Mouse (Mus musculus) limb, embryonic 14.5 days (tissue): Measurements from ENCODE around the gene Csf2rb2. TPM values are rescaled to one million over a fixed set of nuclear protein-coding genes. Genes with fewer than 3 reads are reported as not detected.
"Not testable (repeated sequence)": the region's sequence is repeated elsewhere in the genome, so short reads cannot be mapped to it uniquely, and the experiment has no call there.

Experiments used
- ATAC-seq: fragments of 200-750 bp; cut with Nextera tagmentation; 2 replicates; pipeline ENCODE4 v1.8.0; 2017; ENCODE audit warnings: low read depth, moderate number of reproducible peaks, moderate TSS enrichment; ENCODE audit not compliant: low FRiP score
- DNase-seq: peaks from one replicate; pipeline ENCODE4 v3.0.0-alpha.2; 2015; ENCODE audit warnings: low spot score
- H3K27ac ChIP-seq: fragments of 300-500 bp; sonication (generic); replicated peaks from 2 replicates; pipeline ENCODE4 v1.5.1; 2014; ENCODE audit warnings: low read depth, mild to moderate bottlenecking, low read length, moderate library complexity, mixed read lengths
- H3K27me3 ChIP-seq: fragments of 300-500 bp; sonication (generic); 2 replicates; pipeline ENCODE4 v1.6.1; 2014; ENCODE audit warnings: low read length, mixed read lengths; ENCODE audit not compliant: control insufficient read depth, insufficient read depth
- H3K36me3 ChIP-seq: fragments of 300-500 bp; sonication (generic); 2 replicates; pipeline ENCODE4 v1.6.1; 2014; ENCODE audit warnings: mild to moderate bottlenecking, low read length, moderate library complexity, mixed read lengths; ENCODE audit not compliant: control insufficient read depth, insufficient read depth
- H3K4me1 ChIP-seq: fragments of 300-500 bp; sonication (generic); 2 replicates; pipeline ENCODE4 v1.6.1; 2014; ENCODE audit warnings: antibody characterized with exemption, low read length, mixed read lengths; ENCODE audit not compliant: control insufficient read depth, insufficient read depth
- H3K4me2 ChIP-seq: fragments of 300-500 bp; sonication (generic); replicated peaks from 2 replicates; pipeline ENCODE4 v1.6.1; 2014; ENCODE audit warnings: low read depth, mild to moderate bottlenecking, low read length, moderate library complexity; ENCODE audit not compliant: severe bottlenecking
- H3K4me3 ChIP-seq: fragments of 300-500 bp; sonication (generic); replicated peaks from 2 replicates; pipeline ENCODE4 v1.5.1; 2014; ENCODE audit warnings: low read length
- H3K9ac ChIP-seq: fragments of 300-500 bp; sonication (generic); 2 replicates; pipeline ENCODE4 v1.6.1; 2014; ENCODE audit warnings: mild to moderate bottlenecking, low read depth, low read length, moderate library complexity; ENCODE audit not compliant: severe bottlenecking
- H3K9me3 ChIP-seq: fragments of 300-500 bp; sonication (generic); 2 replicates; pipeline ENCODE4 v1.6.1; 2016; ENCODE audit warnings: low read length; ENCODE audit not compliant: control insufficient read depth
- POLR2A ChIP-seq: fragments of 200-500 bp; IDR thresholded peaks from 2 replicates; pipeline ENCODE4 v1.8.0; 2012; ENCODE audit warnings: inconsistent platforms, mild to moderate bottlenecking, moderate library complexity, borderline replicate concordance; ENCODE audit not compliant: insufficient read depth, insufficient read length; ENCODE audit errors: extremely low read depth
- whole genome bisulfite sequencing: fragments of 180-500 bp; shearing (Covaris S2); extraction: QIAGEN DNeasy Blood & Tissue Kit; methylation state at CpG from one replicate; pipeline ENCODE4 v1.1.7; 2014; 5-methylcytosine and 5-hydroxymethylcytosine counted together
- polyA plus RNA-seq, 2 experiments: library from polyadenylated mRNA; depleted of rRNA in 1 of 2; stranded (reverse) in 1 of 2; unstranded in 1 of 2; fragments of >200 nt; fragmentation: Nextera tagmentation in 1 of 2; extraction: Ambion mirVana in 1 of 2; gene quantifications; 2 replicates each; pipeline versions ENCODE4 v1.2.1 to v1.2.3; 2012 to 2014

Csf2rb2 gene
- polyA plus RNA-seq, 2 experiments: 0.59 to 1.6 TPM

GRCm38 (mm10) chr15:78320825-78321496 is 15.4 kb upstream of the Csf2rb2 start:
- ATAC-seq (peak; percentile 75), DNase-seq (peak; percentile 65)
- Histone ChIP-seq H3K27me3 (no peaks in the 10 kb centered on the region), H3K9me3 (no peaks in the 10 kb centered on the region), H3K27ac (no peak overlapping the region), H3K4me1 (no peaks in the 10 kb centered on the region), H3K4me2 (no peak overlapping the region), H3K4me3 (no peak overlapping the region), H3K9ac (no peak overlapping the region), H3K36me3 (no peaks in the 10 kb centered on the region)
- WGBS: 15% methylated on average over 5 of the region's 5 CpGs
- TF ChIP-seq POLR2A: no peak

- H3K27me3 ChIP-seq, H3K4me3 ChIP-seq, H3K9me3 ChIP-seq, DNase-seq, H3K36me3 ChIP-seq, H3K4me1 ChIP-seq, H3K4me2 ChIP-seq, H3K27ac ChIP-seq, H3K9ac ChIP-seq: not testable (repeated sequence)
- ATAC-seq: peak; percentile 48; the same call in 1 of the 2 replicates
- 76% methylated on average over 2 of the region's 2 CpGs for WGBS
Measured at GRCm38 (mm10) chr15:78318338-78319171, 13.0 kb upstream of the Csf2rb2 start.

GRCm38 (mm10) chr15:78313659-78314058 is 8.1 kb upstream of the Csf2rb2 start:
- not testable (repeated sequence) for H3K36me3 ChIP-seq, H3K9me3 ChIP-seq, H3K9ac ChIP-seq, H3K4me1 ChIP-seq, H3K27ac ChIP-seq, H3K4me2 ChIP-seq, H3K4me3 ChIP-seq, ATAC-seq, H3K27me3 ChIP-seq, DNase-seq
- 84% methylated on average over 5 of the region's 5 CpGs for WGBS

- not testable (repeated sequence) for H3K4me1 ChIP-seq, H3K27ac ChIP-seq, H3K9me3 ChIP-seq, H3K27me3 ChIP-seq, H3K36me3 ChIP-seq, H3K4me3 ChIP-seq, DNase-seq, H3K4me2 ChIP-seq, H3K9ac ChIP-seq
- peak; percentile 63; the same call in 1 of the 2 replicates for ATAC-seq
- WGBS: 62% methylated on average over 4 of the region's 4 CpGs
Measured at GRCm38 (mm10) chr15:78312421-78313233, 7.1 kb upstream of the Csf2rb2 start.

GRCm38 (mm10) chr15:78310971-78311370 is 5.5 kb upstream of the Csf2rb2 start:
- H3K4me3 ChIP-seq: no peak overlapping the region
- DNase-seq (no peak), ATAC-seq (no peak)
- H3K9me3 ChIP-seq: no peaks in the 10 kb centered on the region
- H3K27me3 ChIP-seq: no peaks in the 10 kb centered on the region
- 76% methylated on average over 4 of the region's 4 CpGs for WGBS
- no peak for TF ChIP-seq POLR2A
- no peaks in the 10 kb centered on the region for H3K4me1 ChIP-seq
- no peak overlapping the region for H3K27ac ChIP-seq
- H3K9ac ChIP-seq: no peak overlapping the region
- no peaks in the 10 kb centered on the region for H3K36me3 ChIP-seq
- H3K4me2 ChIP-seq: no peak overlapping the region
